Mouse (Mus musculus) heart, postnatal 0 days (tissue): ENCODE data around the gene Unk. TPM values are rescaled to one million over a fixed set of nuclear protein-coding genes. Genes with fewer than 3 reads are reported as not detected.
A peak's percentile ranks its signal among the peaks of the same experiment; 100 is the strongest.

Source experiments
- ATAC-seq: fragments of 200-750 bp; cut with Nextera tagmentation; 2 replicates; pipeline ENCODE4 v1.8.0; 2017; ENCODE audit warnings: low read depth, moderate number of reproducible peaks, moderate library complexity; ENCODE audit not compliant: insufficient read depth
- DNase-seq: peaks from one replicate; pipeline ENCODE4 v3.0.0-alpha.2; 2016; ENCODE audit warnings: low spot score
- H3K27ac ChIP-seq: fragments of 300-500 bp; sonication (generic); 2 replicates; pipeline ENCODE4 v1.5.1; 2014; ENCODE audit warnings: low read depth, mild to moderate bottlenecking
- H3K27me3 ChIP-seq: fragments of 300-500 bp; sonication (generic); 2 replicates; pipeline ENCODE4 v1.6.1; 2014; ENCODE audit warnings: low read length, mixed read lengths; ENCODE audit not compliant: control insufficient read depth, insufficient read depth
- H3K36me3 ChIP-seq: fragments of 300-500 bp; sonication (generic); replicated peaks from 2 replicates; pipeline ENCODE4 v1.6.1; 2014; ENCODE audit warnings: low read length, mixed read lengths; ENCODE audit not compliant: control insufficient read depth, insufficient read depth
- H3K4me1 ChIP-seq: fragments of 300-500 bp; sonication (generic); 2 replicates; pipeline ENCODE4 v1.6.1; 2014; ENCODE audit warnings: antibody characterized with exemption; ENCODE audit not compliant: control insufficient read depth, insufficient read depth
- H3K4me2 ChIP-seq: fragments of 300-500 bp; sonication (generic); 2 replicates; pipeline ENCODE4 v1.6.1; 2014; ENCODE audit warnings: low read depth, mild to moderate bottlenecking, low read length, moderate library complexity
- H3K4me3 ChIP-seq: fragments of 300-500 bp; sonication (generic); 2 replicates; pipeline ENCODE4 v1.5.1; 2014; ENCODE audit warnings: low read depth, low read length
- H3K9ac ChIP-seq: fragments of 300-500 bp; sonication (generic); replicated peaks from 2 replicates; pipeline ENCODE4 v1.6.1; 2014; ENCODE audit warnings: low read depth, low read length, mixed read lengths
- H3K9me3 ChIP-seq: fragments of 300-500 bp; sonication (generic); replicated peaks from 2 replicates; pipeline ENCODE4 v1.6.1; 2016; ENCODE audit warnings: low read length; ENCODE audit not compliant: control insufficient read depth
- CTCF ChIP-seq: IDR thresholded peaks from 2 replicates; pipeline ENCODE4 v1.5.1; 2016; ENCODE audit warnings: antibody characterized with exemption, control low read depth, low read depth
- EP300 ChIP-seq: IDR thresholded peaks from 2 replicates; pipeline ENCODE4 v1.6.1; 2016; ENCODE audit warnings: antibody characterized with exemption, low read depth
- WGBS: fragments of 180-500 bp; shearing (Covaris S2); extraction: QIAGEN DNeasy Blood & Tissue Kit; methylation state at CpG from one replicate; pipeline ENCODE4 v1.1.7; 2014; 5-methylcytosine and 5-hydroxymethylcytosine counted together
- polyA plus RNA-seq: library from polyadenylated mRNA; unstranded; fragments of >200 nt; fragmentation: Nextera tagmentation; extraction: Ambion mirVana; gene quantifications from 2 replicates; pipeline ENCODE4 v1.2.1, GENCODE M21; 2015
- total RNA-seq: library from RNA; depleted of rRNA; stranded (reverse); fragments of >200 nt; gene quantifications from 2 replicates; pipeline ENCODE4 v1.2.3, GENCODE M21; 2014; ENCODE audit warnings: low replicate concordance

Unk gene
- total and polyA plus RNA-seq, 2 experiments from 2014 or later = 9.5 to 26.1 TPM

- Histone ChIP-seq H3K4me1 (peaks cover 15% of the 10 kb centered on the region; the same call in 1 of the 2 replicates), H3K27ac (peak within 1 kb of the TSS; percentile 88), H3K9ac (peak within 1 kb of the TSS; percentile 37), H3K27me3 (no peaks in the 10 kb centered on the region), H3K36me3 (peaks cover 25% of the 10 kb centered on the region), H3K4me2 (peak within 1 kb of the TSS; percentile 68), H3K4me3 (peak within 1 kb of the TSS; percentile 59), H3K9me3 (no peaks in the 10 kb centered on the region)
- peak; percentile 81 for TF ChIP-seq EP300
- TF ChIP-seq CTCF = peak; percentile 25
- ATAC-seq (peak; percentile 94), DNase-seq (peak; percentile 100)
- 4% methylated on average over 39 of the region's 43 CpGs for WGBS
Measured at GRCm38 (mm10) chr11:116086258-116087193, 56.4 kb downstream of the Unk start, which contains the start of gene Wbp2. TSS of gene Wbp2 (minus strand) at chr11:116086995.

DNA sequence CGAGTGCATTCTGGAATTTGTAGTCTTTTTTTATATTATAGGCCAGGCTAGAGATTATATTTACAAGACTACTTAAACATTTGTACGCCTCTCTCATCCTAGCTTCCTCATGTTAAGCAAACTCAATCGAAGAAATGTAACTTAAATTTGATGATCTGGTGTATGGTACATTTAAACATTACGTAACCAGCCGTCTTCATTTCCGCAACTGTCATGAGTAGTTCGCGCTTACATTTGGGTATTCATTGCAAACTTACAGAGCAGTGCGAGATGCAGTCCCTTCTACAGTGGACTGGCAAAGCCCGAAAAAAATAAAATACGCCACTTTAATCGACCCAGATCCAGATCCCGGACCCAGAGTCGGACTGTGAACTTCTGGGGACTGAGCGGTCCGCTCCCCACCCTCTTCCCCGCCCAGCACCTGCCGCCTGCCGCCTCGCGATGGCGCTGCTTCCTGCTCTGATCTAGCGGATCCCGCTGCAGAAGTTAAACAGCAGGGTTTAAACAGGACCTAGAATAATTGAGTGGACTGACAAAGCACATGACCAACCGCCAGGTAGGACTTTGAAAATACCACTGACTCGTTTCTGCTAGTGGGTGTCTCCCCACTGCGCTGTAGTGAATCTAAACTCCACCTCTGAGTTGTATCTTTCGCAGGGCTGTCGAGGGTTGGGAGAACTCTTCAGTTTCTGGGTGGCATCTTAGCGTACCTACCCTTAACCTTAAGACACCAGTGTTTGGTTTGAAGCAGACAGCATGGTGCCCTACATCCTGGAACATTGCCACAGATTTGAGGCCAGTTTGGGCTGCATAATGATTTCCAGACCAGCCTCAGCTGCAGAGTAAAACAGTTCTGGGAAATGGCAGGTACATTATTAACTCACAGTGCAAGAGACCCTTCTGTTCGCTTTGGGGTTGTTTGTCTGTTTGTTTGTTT is 57.3 kb downstream of the Unk start:
- H3K4me2 ChIP-seq = peak overlapping the region; percentile 68
- ATAC-seq (peak; percentile 80), DNase-seq (peak; percentile 91)
- peak overlapping the region; percentile 59 for H3K4me3 ChIP-seq
- H3K9me3 ChIP-seq = no peaks in the 10 kb centered on the region
- no peaks in the 10 kb centered on the region for H3K27me3 ChIP-seq
- H3K27ac ChIP-seq = peak overlapping the region; percentile 88
- peaks cover 15% of the 10 kb centered on the region for H3K36me3 ChIP-seq
- peaks cover 15% of the 10 kb centered on the region; the same call in 1 of the 2 replicates for H3K4me1 ChIP-seq
- H3K9ac ChIP-seq = peak overlapping the region; percentile 37; the same call in 1 of the 2 replicates
- TF ChIP-seq CTCF = peak; percentile 89
- no peak for TF ChIP-seq EP300
- WGBS = 3% methylated on average over 31 of the region's 31 CpGs

DNA sequence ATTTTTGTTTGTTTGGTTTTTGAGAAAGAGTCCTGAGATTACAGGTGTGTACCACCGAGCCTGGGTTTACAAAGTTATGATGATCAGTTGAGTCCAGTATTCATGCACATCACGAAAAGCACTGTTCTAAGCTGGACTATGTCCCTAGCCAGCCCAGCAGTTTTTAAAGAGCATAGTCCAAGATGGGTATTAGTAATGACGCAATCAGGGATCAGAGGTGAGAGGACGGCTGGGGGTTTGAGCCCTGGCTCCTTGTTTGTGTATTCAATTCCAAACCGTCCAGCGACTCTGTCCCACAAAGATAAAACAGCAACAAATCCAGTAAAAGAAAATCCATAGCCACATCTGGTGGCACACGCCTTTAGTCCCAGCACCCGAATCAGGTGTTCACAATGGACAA is 58.1 kb downstream of the Unk start:
- peak overlapping the region; percentile 88; the same call in 1 of the 2 replicates for H3K27ac ChIP-seq

GRCm38 (mm10) chr11:116088741-116089394 is 58.7 kb downstream of the Unk start:
- no peak for DNase-seq
- WGBS = 53% methylated on average over 11 of the region's 11 CpGs
- H3K9me3 ChIP-seq = no peaks in the 10 kb centered on the region

More for the DNA sequence above, 58.1 kb downstream of the Unk start:
- DNase-seq = no peak
- H3K4me1 ChIP-seq = peaks cover 15% of the 10 kb centered on the region; the same call in 1 of the 2 replicates
- no peak for TF ChIP-seq EP300
- TF ChIP-seq CTCF = no peak
- no peak overlapping the region for H3K4me2 ChIP-seq
- no peaks in the 10 kb centered on the region for H3K9me3 ChIP-seq
- H3K4me3 ChIP-seq = no peak overlapping the region
- H3K27me3 ChIP-seq = no peaks in the 10 kb centered on the region
- peaks cover 10% of the 10 kb centered on the region for H3K36me3 ChIP-seq
- WGBS = 80% methylated on average over 8 of the region's 8 CpGs
- no peak overlapping the region for H3K9ac ChIP-seq
- no peak for ATAC-seq

More at GRCm38 (mm10) chr11:116088741-116089394, 58.7 kb downstream of the Unk start:
- Histone ChIP-seq H3K27ac (no peak overlapping the region), H3K27me3 (no peaks in the 10 kb centered on the region), H3K9ac (no peak overlapping the region), H3K4me1 (peaks cover 16% of the 10 kb centered on the region; the same call in 1 of the 2 replicates), H3K36me3 (peaks cover 3% of the 10 kb centered on the region; the same call in 1 of the 2 replicates), H3K4me3 (no peak overlapping the region), H3K4me2 (no peak overlapping the region)
- ATAC-seq = no peak
- TF ChIP-seq CTCF (peak; percentile 13; the same call in 1 of the 2 replicates), EP300 (0 out of 2 replicates have a peak, but pooled peaks have one; percentile 20)
